Mouse (Mus musculus): ENCODE measurements at regions not wholly inside any gene's neighbourhood (a gene's known extent, or its start where the extent isn't known, plus 50 kb on each side); places are given as distances from the start of the nearest gene placed in this dataset.

- ATAC-seq (replicated peaks; ENCODE audit: poor library complexity), result no peak
Measured at GRCm38 (mm10) chr16:45331236-45331635, 77.6 kb downstream of the Cd200 start.

GRCm38 (mm10) chr16:45330298-45330697 lies 78.6 kb downstream of the Cd200 start:
- no peak for ATAC-seq (replicated peaks; ENCODE audit: poor library complexity)

DNA sequence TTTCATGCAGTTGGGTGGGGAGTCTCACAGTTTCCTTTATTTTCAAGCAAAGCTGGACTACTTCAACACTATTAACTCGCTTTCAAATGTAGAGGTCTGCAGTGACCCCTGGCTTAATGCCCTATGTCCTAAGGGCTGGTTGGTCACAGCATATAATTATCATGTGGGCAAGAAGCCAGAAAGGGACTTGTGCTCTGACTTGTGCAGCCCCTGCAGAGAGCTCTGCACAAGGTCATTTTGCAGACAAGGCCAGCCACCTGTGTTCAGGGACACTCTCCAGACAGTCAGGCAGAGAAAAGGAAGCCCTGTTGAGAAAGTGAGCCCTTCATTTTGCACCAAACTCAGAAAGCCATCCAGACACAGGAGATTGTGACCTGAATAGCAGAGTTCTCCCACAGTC lies 79.1 kb downstream of the Cd200 start:
- no peak for ATAC-seq (replicated peaks; ENCODE audit: poor library complexity)

- ATAC-seq (replicated peaks; ENCODE audit: poor library complexity), result peak; percentile 37
Measured at GRCm38 (mm10) chr16:45327103-45327502, 81.8 kb downstream of the Cd200 start.

- no peak for ATAC-seq (replicated peaks; ENCODE audit: poor library complexity)
Measured at GRCm38 (mm10) chr16:45311479-45311878, 87.4 kb downstream of the Btla start.

All from megakaryocyte progenitor cell, adult 5-6 weeks (primary cell).